Mouse (Mus musculus) brain, embryonic 14.5 days (tissue): ENCODE measurements around the gene Myom3. TPM values are rescaled to one million over a fixed set of nuclear protein-coding genes. Genes with fewer than 3 reads are reported as not detected.

ENCODE experiments used
- DNase-seq: peaks from one replicate; pipeline ENCODE4 v3.0.0-alpha.2; 2011; ENCODE audit warnings: low read depth
- CTCF ChIP-seq: fragments of 200-500 bp; IDR thresholded peaks from 2 replicates; pipeline ENCODE4 v1.5.1; 2012; ENCODE audit warnings: inconsistent platforms, mild to moderate bottlenecking, moderate library complexity, borderline replicate concordance; ENCODE audit not compliant: insufficient read depth, insufficient read length; ENCODE audit errors: extremely low read depth
- POLR2A ChIP-seq: fragments of 200-500 bp; IDR thresholded peaks from 2 replicates; pipeline ENCODE4 v1.6.1; 2012; ENCODE audit warnings: mild to moderate bottlenecking, inconsistent platforms, borderline replicate concordance; ENCODE audit not compliant: poor library complexity, insufficient read depth, insufficient read length, severe bottlenecking; ENCODE audit errors: extremely low read depth
- polyA plus RNA-seq: library from polyadenylated mRNA; depleted of rRNA; stranded (reverse); fragments of >200 nt; gene quantifications from 2 replicates; pipeline ENCODE4 v1.2.3, GENCODE M21; 2012

Myom3 gene
- polyA plus RNA-seq, 1 experiment = 0.15 TPM

GRCm38 (mm10) chr4:135765707-135766106 is 6.2 kb downstream of the Myom3 start:
- TF ChIP-seq POLR2A = no peak
- no peak for TF ChIP-seq CTCF

GRCm38 (mm10) chr4:135766976-135767375 is 7.5 kb downstream of the Myom3 start:
- TF ChIP-seq POLR2A = no peak
- no peak for DNase-seq

More at GRCm38 (mm10) chr4:135765707-135766106, 6.2 kb downstream of the Myom3 start:
- no peak for DNase-seq

- TF ChIP-seq POLR2A (no peak), CTCF (peak; percentile 60; the same call in 1 of the 2 replicates)
- DNase-seq = peak; percentile 30
Measured at GRCm38 (mm10) chr4:135768572-135769526, 9.3 kb downstream of the Myom3 start.

GRCm38 (mm10) chr4:135770611-135771305 is 11.2 kb downstream of the Myom3 start:
- DNase-seq = no peak
- TF ChIP-seq POLR2A (no peak), CTCF (no peak)

- TF ChIP-seq POLR2A = no peak
- TF ChIP-seq CTCF = no peak
- DNase-seq = no peak
Measured at GRCm38 (mm10) chr4:135771592-135771991, 12.1 kb downstream of the Myom3 start.

- DNase-seq = no peak
Measured at GRCm38 (mm10) chr4:135772671-135773070, 13.2 kb downstream of the Myom3 start.

GRCm38 (mm10) chr4:135774496-135774895 is 15.0 kb downstream of the Myom3 start:
- TF ChIP-seq POLR2A = no peak
- no peak for TF ChIP-seq CTCF

More at GRCm38 (mm10) chr4:135772671-135773070, 13.2 kb downstream of the Myom3 start:
- TF ChIP-seq CTCF = no peak
- no peak for TF ChIP-seq POLR2A

GRCm38 (mm10) chr4:135776850-135777249 is 17.3 kb downstream of the Myom3 start:
- no peak for DNase-seq
- TF ChIP-seq CTCF (no peak), POLR2A (no peak)

More at GRCm38 (mm10) chr4:135774496-135774895, 15.0 kb downstream of the Myom3 start:
- no peak for DNase-seq

GRCm38 (mm10) chr4:135779661-135780060 is 20.1 kb downstream of the Myom3 start:
- no peak for TF ChIP-seq CTCF
- TF ChIP-seq POLR2A = no peak
- DNase-seq = no peak

- TF ChIP-seq CTCF (no peak), POLR2A (no peak)
- DNase-seq = peak; percentile 8
Measured at GRCm38 (mm10) chr4:135780255-135780654, 20.7 kb downstream of the Myom3 start.

GRCm38 (mm10) chr4:135781304-135781703 is 21.8 kb downstream of the Myom3 start:
- no peak for TF ChIP-seq CTCF
- TF ChIP-seq POLR2A = no peak

GRCm38 (mm10) chr4:135786581-135786980 is 27.1 kb downstream of the Myom3 start:
- TF ChIP-seq POLR2A (no peak), CTCF (no peak)
- no peak for DNase-seq

More at GRCm38 (mm10) chr4:135781304-135781703, 21.8 kb downstream of the Myom3 start:
- no peak for DNase-seq
